Mouse (Mus musculus): ENCODE data around the gene Olfr1312.
"Not testable (repeated sequence)": the region's sequence is repeated elsewhere in the genome, so short reads cannot be mapped to it uniquely, and the experiment has no call there.

Olfr1312 gene

GRCm38 (mm10) chr2:112050138-112050537 lies at the start of gene Olfr1312:
Gene Olfr1312 (minus strand): TSS chr2:112050238.
- DNase-seq (ENCODE audit: low read depth, low spot score), result no peak

DNA sequence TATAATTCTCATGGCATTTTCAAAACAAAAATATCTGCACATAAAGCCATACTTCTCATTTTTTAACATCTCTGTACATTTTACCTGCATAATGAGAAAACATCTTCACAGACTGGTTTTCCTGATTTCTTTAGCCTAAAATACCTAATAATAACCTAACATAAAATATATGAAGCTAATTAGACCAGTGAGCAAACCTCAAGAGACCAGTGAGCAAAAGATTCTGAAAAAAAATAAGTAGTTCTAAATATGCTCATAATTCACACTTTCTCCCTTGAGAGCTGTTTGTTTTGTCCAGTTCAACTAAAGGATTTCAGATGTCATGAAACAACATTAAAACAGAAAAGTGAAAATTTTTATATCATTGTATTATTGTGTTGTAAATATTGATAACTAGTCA lies 46.6 kb upstream of the Olfr1312 start, which contains the start of gene Olfr1314:
Gene Olfr1314 (minus strand): TSS at position 101 of the 400 bp plus-strand sequence.
- DNase-seq (ENCODE audit: low read depth, low spot score), result no peak

DNA sequence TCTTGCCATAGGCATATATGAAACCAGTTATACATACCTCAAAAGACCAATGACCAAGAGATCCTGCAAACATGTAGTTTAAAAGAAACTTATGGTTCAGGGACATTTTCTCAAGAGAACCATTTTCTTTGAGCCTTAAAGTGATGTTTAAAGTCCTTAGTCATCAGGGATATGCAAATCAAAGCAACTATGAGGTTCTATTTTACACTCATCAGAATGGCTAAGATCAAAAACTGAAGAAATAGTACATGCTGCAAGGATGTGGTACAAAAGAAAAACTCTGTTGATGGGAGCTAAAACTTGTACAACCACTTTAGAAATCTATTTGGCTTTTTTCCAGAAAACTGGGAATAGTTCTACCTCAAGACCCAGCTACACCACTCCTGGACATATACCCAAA lies 27.7 kb upstream of the Olfr1312 start, which contains the start of gene Olfr1313:
Gene Olfr1313 (minus strand): TSS at position 101 of the 400 bp plus-strand sequence.
- no peak for DNase-seq (ENCODE audit: low read depth, low spot score)

DNA sequence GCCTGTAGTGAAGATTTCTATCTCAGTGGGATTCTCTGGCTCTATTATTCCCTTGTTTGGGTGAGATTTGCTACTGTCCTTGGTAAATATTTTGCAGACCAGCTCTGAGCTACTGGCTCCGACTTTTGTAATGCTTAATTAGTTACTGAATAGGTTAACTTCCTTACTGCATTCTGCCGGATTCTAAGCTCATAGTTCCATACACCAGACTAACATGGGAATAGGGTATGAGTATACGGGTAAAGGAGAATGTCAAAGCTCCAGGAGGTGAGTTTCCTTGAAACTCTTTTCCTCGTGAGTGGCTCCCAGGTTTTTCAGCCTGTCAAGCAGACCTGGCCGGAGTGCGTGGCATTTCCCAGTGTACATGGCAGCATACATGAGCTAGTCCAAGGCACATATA lies 23.1 kb downstream of the Olfr1312 start:
- DNase-seq (ENCODE audit: low read depth, low spot score), result not testable (repeated sequence)

DNA sequence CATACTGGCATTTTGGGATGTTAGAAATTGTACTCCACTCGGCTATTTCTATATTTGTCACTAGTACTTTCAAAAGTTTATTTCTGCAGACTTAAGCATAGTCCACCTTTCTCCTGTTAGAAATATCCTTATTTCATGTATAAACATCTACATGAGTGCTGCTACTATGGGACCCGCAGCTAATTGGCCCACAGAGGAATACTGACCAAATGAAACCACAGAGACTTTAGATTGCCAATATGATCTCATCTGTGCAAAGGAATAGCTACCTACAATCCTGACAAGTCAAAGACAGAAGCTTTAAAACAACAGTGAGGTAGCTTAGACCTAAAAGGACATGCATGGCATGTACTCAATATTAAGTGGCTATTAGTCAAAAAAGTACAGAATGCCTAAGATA lies 25.7 kb downstream of the Olfr1312 start, which contains the start of gene Olfr1311:
Gene Olfr1311 (minus strand): TSS at position 101 of the 400 bp plus-strand sequence.
- DNase-seq (ENCODE audit: low read depth, low spot score), result no peak

GRCm38 (mm10) chr2:112014900-112015299 lies 35.1 kb downstream of the Olfr1312 start:
- DNase-seq (ENCODE audit: low read depth, low spot score), result peak; percentile 54

- DNase-seq (ENCODE audit: low read depth, low spot score), result no peak
Observed at GRCm38 (mm10) chr2:112012608-112013007, 37.4 kb downstream of the Olfr1312 start, which contains the start of gene Olfr1310. Gene Olfr1310 (minus strand): TSS chr2:112012708.

DNA sequence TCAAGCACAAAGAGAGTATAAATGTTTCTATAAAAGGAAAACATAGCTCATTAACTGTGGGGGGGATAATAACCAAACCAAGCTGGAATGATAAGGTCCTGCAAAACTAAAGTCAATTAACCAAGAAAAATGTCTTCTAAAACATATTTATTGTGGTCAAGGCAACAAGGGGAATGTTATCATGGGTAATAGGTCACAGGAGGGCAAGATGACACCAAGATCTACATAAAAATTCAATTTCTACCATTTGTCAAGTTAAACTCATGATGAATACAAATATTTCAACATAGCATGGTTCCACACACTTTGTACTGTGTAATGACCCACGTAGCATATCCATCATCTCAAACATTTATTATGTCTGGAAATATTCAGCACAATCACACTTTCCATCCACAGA lies 59.9 kb downstream of the Olfr1312 start, which contains the start of gene Olfr1309:
Gene Olfr1309 (minus strand): TSS at position 101 of the 400 bp plus-strand sequence.
- no peak for DNase-seq (ENCODE audit: low read depth, low spot score)
